Mouse (Mus musculus) adrenal gland, postnatal 14 days (tissue): ENCODE data around the gene Nyap1. TPM values are rescaled to one million over a fixed set of nuclear protein-coding genes. Genes with fewer than 3 reads are reported as not detected.

ENCODE experiments used
- DNase-seq: peaks from one replicate; pipeline ENCODE4 v3.0.0; 2021; ENCODE audit warnings: mixed read lengths
- total RNA-seq: library from RNA; stranded (reverse); gene quantifications from 2 replicates; pipeline ENCODE4 v1.2.3, GENCODE M21; 2021

Nyap1 gene
- total RNA-seq, 1 experiment from 2014 or later, result 3.6 TPM

DNA sequence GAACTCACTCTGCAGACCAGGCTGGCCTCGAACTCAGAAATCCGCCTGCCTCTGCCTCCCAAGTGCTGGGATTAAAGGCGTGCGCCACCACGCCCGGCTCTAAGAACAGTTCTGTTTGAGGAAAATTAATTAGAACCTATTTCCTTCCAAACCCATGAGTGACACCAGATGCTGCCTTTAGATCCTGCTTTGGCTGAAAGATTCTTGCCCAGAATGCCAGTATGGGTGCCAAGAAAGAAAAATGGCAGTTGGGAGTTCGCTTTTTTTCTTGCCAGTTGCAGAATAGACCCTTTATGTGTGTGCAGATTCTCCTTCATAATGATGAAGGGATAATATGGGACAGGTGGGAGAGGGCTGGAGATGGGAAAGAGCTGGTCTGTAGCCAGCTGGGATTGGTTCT is 2.8 kb upstream of the Nyap1 start:
- no peak for DNase-seq

DNA sequence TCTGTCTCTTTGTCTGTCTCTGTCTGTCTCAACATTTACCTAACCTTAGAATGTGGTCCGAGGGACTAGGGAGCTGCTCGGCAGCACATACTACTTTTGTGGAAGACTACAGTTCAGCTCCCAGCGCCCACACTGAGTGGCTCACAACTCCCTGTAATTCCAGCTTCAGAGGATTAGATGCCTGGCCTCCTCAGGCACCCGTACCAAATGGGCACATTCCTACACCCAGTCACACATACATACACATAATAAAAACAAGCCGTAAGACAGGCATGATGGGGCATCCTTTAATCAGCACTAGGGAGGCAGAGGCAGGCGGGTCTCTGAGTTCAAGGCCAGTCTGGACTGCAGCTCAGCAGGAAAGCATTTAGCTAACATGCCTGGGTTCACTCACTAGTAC is 1.4 kb upstream of the Nyap1 start:
- no peak for DNase-seq

- DNase-seq, result no peak
Observed at GRCm38 (mm10) chr5:137742048-137742447, 641 bp upstream of the Nyap1 start.

GRCm38 (mm10) chr5:137740506-137740905 is 901 bp downstream of the Nyap1 start:
- DNase-seq, result no peak

DNA sequence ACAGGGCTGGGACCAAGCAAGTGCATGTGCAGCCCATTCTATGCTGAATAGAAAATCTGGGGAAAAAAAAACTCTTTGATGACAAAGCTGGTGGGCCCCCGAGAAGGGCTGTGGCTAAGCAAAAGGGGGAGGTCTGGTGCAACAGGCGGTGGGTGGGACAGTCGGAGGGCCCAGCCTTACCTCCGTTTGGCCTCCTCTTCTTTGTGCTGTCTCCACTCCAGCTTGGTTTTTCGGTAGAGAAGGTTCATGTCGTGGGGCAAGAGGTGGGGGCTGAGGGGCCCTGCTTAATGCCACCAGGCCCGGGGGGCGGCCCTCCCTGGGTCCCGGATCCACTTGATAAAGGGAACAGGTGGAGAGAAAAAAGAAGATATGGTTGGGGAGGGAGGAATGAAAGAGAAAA is 1.9 kb downstream of the Nyap1 start:
- DNase-seq, result peak; percentile 4

GRCm38 (mm10) chr5:137738516-137738915 is 2.9 kb downstream of the Nyap1 start:
- peak; percentile 25 for DNase-seq

DNA sequence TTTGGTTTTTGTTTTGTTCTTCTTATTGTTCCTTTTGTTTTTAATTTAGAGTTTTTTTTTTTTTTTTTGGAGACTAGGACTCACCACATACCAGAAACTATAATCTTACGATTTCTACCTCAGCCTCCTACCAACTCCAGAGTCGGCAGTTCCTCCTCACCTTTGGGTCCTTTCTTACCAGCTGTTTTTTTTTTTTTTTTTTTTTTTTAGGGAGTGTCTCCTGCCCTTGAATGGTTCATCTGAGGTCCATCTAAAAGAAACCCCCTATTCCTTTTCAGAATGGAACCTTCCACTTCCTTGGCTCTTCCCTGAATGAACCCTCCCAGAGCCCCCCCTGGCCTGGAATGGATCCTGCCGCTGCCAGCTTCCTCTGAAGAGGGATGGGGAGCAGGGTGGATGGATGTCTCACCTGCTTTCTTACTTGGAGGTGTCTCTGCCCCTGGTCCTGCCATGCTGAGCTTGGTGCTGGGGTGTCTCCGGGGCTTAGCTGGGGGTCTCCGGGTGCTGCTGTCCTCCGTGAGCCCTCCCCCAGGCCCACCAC is 3.9 kb downstream of the Nyap1 start:
- DNase-seq, result peak; percentile 23

- DNase-seq, result peak; percentile 38
Observed at GRCm38 (mm10) chr5:137734289-137735061, 6.9 kb downstream of the Nyap1 start.

GRCm38 (mm10) chr5:137733638-137734288 is 7.6 kb downstream of the Nyap1 start:
- DNase-seq, result no peak

- DNase-seq, result no peak
Observed at GRCm38 (mm10) chr5:137726767-137727166, 14.6 kb downstream of the Nyap1 start.

GRCm38 (mm10) chr5:137723840-137724239 is 17.6 kb downstream of the Nyap1 start:
- DNase-seq, result no peak

DNA sequence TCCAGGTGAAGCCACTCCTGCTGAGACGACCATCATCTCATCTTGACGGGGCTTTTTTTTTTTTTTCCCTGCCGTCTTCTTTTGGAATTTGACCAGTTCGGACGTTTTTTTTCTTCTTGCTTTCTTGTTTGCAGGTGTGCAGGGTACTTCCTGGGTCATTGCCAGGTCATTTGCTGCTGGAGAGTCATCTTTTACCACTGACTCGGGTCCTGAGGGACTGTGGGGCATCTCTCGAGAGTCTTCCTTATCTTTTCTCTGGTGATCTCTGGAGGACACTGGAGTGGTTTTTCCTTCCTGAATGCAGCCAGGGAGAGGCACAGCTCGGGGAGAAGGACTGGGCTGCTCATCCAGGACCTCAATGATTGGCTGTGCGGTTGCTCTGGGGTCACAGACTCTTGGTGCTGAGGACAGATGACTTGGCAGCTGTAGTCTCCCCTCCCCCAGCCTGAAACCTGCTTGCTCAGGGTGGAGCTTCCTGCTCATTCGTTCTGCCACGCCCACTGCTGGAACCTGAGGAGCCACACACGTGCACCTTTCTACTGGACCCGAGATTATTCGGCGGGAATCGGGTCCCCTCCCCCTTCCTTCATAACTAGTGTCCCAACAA is 20.7 kb downstream of the Nyap1 start:
- DNase-seq, result peak; percentile 43

GRCm38 (mm10) chr5:137719088-137719487 is 22.3 kb downstream of the Nyap1 start:
- no peak for DNase-seq

DNA sequence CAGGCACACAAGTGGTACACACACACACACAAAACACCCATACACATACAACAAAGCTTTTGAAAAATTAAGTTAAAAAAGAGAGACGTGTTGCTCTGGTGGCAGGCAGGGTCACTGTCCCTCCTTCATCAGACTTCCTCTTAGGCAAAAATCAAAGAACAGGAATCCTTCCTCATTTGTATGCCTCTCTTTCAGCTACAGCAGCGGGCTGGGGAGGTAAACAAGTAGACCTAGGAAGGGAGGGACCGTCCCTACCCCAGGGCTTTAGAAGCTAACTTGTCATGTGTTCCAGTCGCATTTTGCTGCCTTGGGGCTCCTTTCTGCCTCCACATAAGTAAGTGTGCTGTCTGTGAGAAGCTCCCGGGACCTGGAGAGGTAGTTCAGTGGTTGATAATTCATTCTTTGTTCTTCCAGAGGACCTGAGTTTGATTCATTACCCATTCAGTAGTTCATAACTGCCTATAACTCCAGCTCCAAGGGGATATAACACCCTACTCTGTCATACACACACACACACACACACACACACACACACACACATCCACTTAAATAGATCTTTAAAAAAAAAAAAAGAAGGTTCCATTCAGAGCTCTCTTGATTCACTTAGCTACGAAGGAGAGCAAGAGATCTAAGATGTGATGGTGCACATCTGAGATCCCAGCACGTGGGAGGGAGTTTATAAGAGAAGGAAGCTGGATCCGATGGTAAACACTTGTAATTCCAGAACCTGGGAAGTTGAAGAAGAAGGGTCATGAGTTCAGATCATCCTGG is 23.2 kb downstream of the Nyap1 start:
- DNase-seq, result no peak

DNA sequence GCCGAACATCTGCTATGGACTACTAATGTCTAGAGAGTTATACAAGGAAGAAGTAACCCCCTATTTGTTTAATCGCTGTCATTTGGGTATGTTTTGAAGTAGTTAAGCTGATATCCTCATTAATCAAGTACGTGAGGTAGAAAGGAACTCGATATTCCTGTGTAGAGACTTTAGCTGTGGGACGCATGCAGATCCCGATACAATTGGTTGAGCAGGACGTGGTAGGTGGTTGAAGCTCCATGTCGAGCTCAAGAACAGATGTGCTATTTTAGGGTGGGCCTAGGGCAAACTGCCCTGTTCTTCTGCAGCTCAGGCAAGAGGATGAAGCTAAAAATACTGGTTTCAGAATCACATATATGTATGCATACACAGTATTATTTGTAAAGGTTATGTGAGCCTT is 25.7 kb downstream of the Nyap1 start:
- DNase-seq, result no peak

- DNase-seq, result no peak
Observed at GRCm38 (mm10) chr5:137713454-137713853, 28.0 kb downstream of the Nyap1 start.

- DNase-seq, result peak; percentile 77
Observed at GRCm38 (mm10) chr5:137706913-137707633, 34.3 kb downstream of the Nyap1 start.

GRCm38 (mm10) chr5:137705242-137705641 is 36.2 kb downstream of the Nyap1 start:
- DNase-seq, result no peak

DNA sequence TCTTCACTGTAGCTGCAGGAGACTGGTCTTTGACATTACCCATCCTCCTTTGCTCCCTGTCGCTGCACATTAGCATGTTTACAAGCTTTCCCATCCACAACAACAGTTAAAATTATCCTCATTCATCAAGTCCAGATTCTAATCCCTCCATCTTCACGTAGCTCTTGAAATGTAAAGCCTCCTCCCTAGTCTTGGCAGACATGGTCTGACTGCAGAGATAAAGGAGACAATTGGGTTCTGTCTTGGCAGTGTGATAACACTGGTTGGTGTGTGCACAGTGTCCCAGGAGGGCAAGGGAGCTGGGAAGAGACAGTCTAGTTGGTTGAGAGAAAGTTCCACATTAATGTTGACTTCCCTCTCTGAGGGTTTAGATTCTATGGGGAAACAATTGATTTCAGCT is 41.6 kb downstream of the Nyap1 start:
- DNase-seq, result no peak

- DNase-seq, result no peak
Observed at GRCm38 (mm10) chr5:137699080-137699479, 42.3 kb downstream of the Nyap1 start.

DNA sequence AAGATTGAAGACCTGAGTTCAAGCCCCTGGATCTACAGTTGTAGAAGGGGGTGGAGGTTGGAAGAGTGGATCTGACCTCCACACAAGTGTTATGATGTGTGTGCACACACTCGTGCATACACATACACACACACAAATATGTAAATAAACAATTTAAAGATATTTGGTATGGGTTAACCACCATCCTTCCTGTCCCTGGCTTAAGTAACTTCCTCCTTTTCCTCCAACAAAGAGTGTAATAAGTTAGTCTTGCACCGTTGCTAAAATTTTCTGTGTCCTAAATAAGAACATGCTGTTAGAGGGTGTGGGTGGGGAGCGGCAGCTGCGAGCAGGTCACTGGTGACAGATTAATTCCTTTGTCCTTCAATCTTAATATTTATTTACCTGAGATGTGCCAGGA is 45.5 kb downstream of the Nyap1 start:
- DNase-seq, result no peak

DNA sequence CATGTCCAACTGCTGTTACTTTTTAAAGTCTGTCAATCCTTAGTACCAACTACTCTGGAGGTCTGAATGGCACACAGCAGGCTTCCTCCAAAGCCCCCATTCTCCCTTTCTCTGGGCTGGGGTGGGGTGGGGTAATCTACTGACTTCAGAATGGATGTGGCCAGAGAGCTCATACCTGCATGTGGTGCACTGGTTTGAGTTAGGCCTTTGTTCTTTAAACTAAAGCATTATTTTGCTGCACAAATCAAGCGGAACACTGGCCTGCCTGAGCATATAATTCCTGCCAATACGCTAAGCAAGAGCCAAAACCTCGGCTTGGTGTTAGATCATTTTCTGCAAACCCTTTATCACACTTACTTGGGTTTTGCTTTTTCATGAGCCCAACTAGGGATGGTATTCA is 46.6 kb downstream of the Nyap1 start:
- no peak for DNase-seq
